Mouse (Mus musculus) small intestine, adult 10 weeks (tissue): Measurements from ENCODE around the gene Gpr6. TPM values are rescaled to one million over a fixed set of nuclear protein-coding genes. Genes with fewer than 3 reads are reported as not detected.

Experiments
- polyA plus RNA-seq: library from polyadenylated mRNA; stranded (reverse); fragments of 350-450 nt; fragmentation: Illumina TruSeq; extraction: RNeasy Lipid Tissue Mini Kit (QIAGEN cat#74804); gene quantifications from one replicate; pipeline ENCODE4 v1.2.3, GENCODE M21; 2014; ENCODE audit warnings: low replicate concordance

Gpr6 gene
- polyA plus RNA-seq = not detected

GRCm38 (mm10) chr10:41072116-41072515, at the start of gene Gpr6:
TSS of gene Gpr6 (minus strand) at chr10:41072285.

Other genes starting within 250 kb of the Gpr6 start
- gene Cdc40, start 189.0 kb downstream of the Gpr6 start, polyA plus RNA-seq = 42.2 TPM
- gene Wasf1, start 188.8 kb downstream of the Gpr6 start, polyA plus RNA-seq = 1.3 TPM
- gene Fig4, start 231.0 kb upstream of the Gpr6 start, polyA plus RNA-seq = 13.9 TPM
- gene Ak9, start 231.7 kb upstream of the Gpr6 start, polyA plus RNA-seq = 0.04 TPM